Mouse (Mus musculus) heart, embryonic 16.5 days (tissue): ENCODE measurements around the gene Pnma5. TPM values are rescaled to one million over a fixed set of nuclear protein-coding genes. Genes with fewer than 3 reads are reported as not detected.

Experiments
- ATAC-seq: fragments of 200-750 bp; cut with Nextera tagmentation; replicated peaks from 2 replicates; pipeline ENCODE4 v1.8.0; 2017; ENCODE audit warnings: moderate number of reproducible peaks; ENCODE audit not compliant: insufficient read depth, low FRiP score; ENCODE audit errors: extremely low read depth
- H3K27ac ChIP-seq: fragments of 300-500 bp; sonication (generic); 2 replicates; pipeline ENCODE4 v1.5.1; 2014; ENCODE audit warnings: mild to moderate bottlenecking, low read length, control low read depth, moderate library complexity
- H3K27me3 ChIP-seq: fragments of 300-500 bp; sonication (generic); 2 replicates; pipeline ENCODE4 v1.6.1; 2014; ENCODE audit warnings: low read length, mixed read lengths; ENCODE audit not compliant: control insufficient read depth, insufficient read depth
- H3K36me3 ChIP-seq: fragments of 300-500 bp; sonication (generic); 2 replicates; pipeline ENCODE4 v1.6.1; 2014; ENCODE audit not compliant: control insufficient read depth, insufficient read depth
- H3K4me1 ChIP-seq: fragments of 300-500 bp; sonication (generic); 2 replicates; pipeline ENCODE4 v1.6.1; 2014; ENCODE audit warnings: low read length, mixed read lengths; ENCODE audit not compliant: control insufficient read depth, insufficient read depth
- H3K4me2 ChIP-seq: fragments of 300-500 bp; sonication (generic); 2 replicates; pipeline ENCODE4 v1.6.1; 2014; ENCODE audit warnings: low read depth, mild to moderate bottlenecking, control low read depth, low read length
- H3K4me3 ChIP-seq: fragments of 300-500 bp; sonication (generic); 2 replicates; pipeline ENCODE4 v1.5.1; 2014; ENCODE audit warnings: mild to moderate bottlenecking, control low read depth, low read length
- H3K9ac ChIP-seq: fragments of 300-500 bp; sonication (generic); 2 replicates; pipeline ENCODE4 v1.6.1; 2014; ENCODE audit warnings: low read length, control low read depth
- H3K9me3 ChIP-seq: fragments of 300-500 bp; sonication (generic); replicated peaks from 2 replicates; pipeline ENCODE4 v1.6.1; 2016; ENCODE audit warnings: low read length; ENCODE audit not compliant: control insufficient read depth
- WGBS: fragments of 180-500 bp; shearing (Covaris S2); extraction: QIAGEN DNeasy Blood & Tissue Kit; methylation state at CpG from one replicate; pipeline ENCODE4 v1.1.7; 2014; 5-methylcytosine and 5-hydroxymethylcytosine counted together
- polyA plus RNA-seq: library from polyadenylated mRNA; unstranded; fragments of >200 nt; fragmentation: Nextera tagmentation; extraction: Ambion mirVana; gene quantifications from 2 replicates; pipeline ENCODE4 v1.2.1, GENCODE M21; 2015

Gene Pnma5
- polyA plus RNA-seq, 1 experiment from 2014 or later, result not detected

- Histone ChIP-seq H3K4me3 (no peak overlapping the region), H3K27me3 (no peaks in the 10 kb centered on the region; the same call in 1 of the 2 replicates), H3K27ac (no peak overlapping the region), H3K4me1 (no peaks in the 10 kb centered on the region), H3K4me2 (no peak overlapping the region), H3K36me3 (no peaks in the 10 kb centered on the region), H3K9ac (no peak overlapping the region), H3K9me3 (no peaks in the 10 kb centered on the region)
- WGBS, result 79% methylated on average over 12 of the region's 12 CpGs
- no peak for ATAC-seq
Measured at GRCm38 (mm10) chrX:73039666-73040065, 2.8 kb upstream of the Pnma5 start.

DNA sequence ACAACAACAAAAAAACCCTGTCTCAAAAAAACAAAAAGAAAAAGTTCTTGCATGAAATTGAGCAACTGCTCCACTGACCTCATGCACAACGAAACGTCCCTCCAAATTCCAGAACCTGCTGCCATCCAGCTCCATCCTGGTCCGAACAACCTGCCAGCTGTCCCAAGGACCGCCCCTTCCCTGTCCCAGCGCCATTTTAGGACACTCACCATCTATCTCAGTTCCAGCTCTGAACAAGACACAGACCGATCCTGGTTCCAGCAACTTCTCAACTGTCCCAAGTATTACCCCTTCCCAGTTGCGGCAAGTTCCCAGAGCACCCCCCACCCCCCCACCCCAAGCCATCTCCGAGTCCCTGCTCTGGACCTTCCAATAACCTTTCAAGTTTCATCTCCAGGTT lies 1.9 kb upstream of the Pnma5 start:
- WGBS, result 75% methylated on average over 8 of the region's 8 CpGs
- Histone ChIP-seq H3K27me3 (no peaks in the 10 kb centered on the region; the same call in 1 of the 2 replicates), H3K4me2 (no peak overlapping the region), H3K4me1 (no peaks in the 10 kb centered on the region), H3K9ac (no peak overlapping the region), H3K36me3 (no peaks in the 10 kb centered on the region), H3K27ac (no peak overlapping the region), H3K9me3 (no peaks in the 10 kb centered on the region), H3K4me3 (no peak overlapping the region)
- ATAC-seq, result no peak

DNA sequence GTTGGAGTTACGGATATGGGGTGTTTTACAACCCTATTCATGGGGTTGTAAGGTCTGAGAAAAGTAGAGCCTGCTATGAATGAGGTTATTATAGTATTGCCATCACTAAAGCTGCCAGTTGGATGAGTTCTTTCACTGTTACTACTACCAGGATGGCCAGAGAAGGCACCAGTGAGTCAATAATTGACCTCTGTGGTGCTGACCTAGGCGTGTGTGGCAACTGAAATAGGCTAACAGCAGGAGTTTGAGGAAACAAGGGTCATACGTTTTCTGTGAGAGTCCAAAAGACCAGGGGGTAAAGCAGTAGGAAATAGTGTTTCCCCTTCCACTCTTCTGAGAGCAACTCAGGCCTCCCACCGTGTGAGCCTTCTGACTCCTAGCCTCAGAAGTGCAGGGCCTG lies 24.1 kb downstream of the Pnma5 start:
- no peak overlapping the region for H3K9ac ChIP-seq
- no peak for ATAC-seq
- no peaks in the 10 kb centered on the region for H3K36me3 ChIP-seq
- no peaks in the 10 kb centered on the region for H3K9me3 ChIP-seq
- no peak overlapping the region for H3K27ac ChIP-seq
- H3K4me1 ChIP-seq, result 0 out of 2 replicates have a peak, but pooled peaks cover 2% of the 10 kb centered on the region
- no peaks in the 10 kb centered on the region; the same call in 1 of the 2 replicates for H3K27me3 ChIP-seq
- no peak overlapping the region for H3K4me3 ChIP-seq
- WGBS, result 65% methylated on average over 4 of the region's 4 CpGs
- H3K4me2 ChIP-seq, result no peak overlapping the region

GRCm38 (mm10) chrX:73007597-73008479 lies 29.1 kb downstream of the Pnma5 start:
- WGBS, result 15% methylated on average over 24 of the region's 27 CpGs

GRCm38 (mm10) chrX:73005678-73006077 lies 31.2 kb downstream of the Pnma5 start:
- H3K9ac ChIP-seq, result no peak overlapping the region
- H3K27me3 ChIP-seq, result no peaks in the 10 kb centered on the region; the same call in 1 of the 2 replicates
- no peak overlapping the region for H3K4me3 ChIP-seq
- H3K4me2 ChIP-seq, result no peak overlapping the region
- ATAC-seq, result no peak
- 51% methylated on average over 4 of the region's 4 CpGs for WGBS
- no peaks in the 10 kb centered on the region for H3K36me3 ChIP-seq
- H3K9me3 ChIP-seq, result no peaks in the 10 kb centered on the region
- H3K4me1 ChIP-seq, result 0 out of 2 replicates have a peak, but pooled peaks cover 2% of the 10 kb centered on the region
- H3K27ac ChIP-seq, result no peak overlapping the region

More at GRCm38 (mm10) chrX:73007597-73008479, 29.1 kb downstream of the Pnma5 start:
- Histone ChIP-seq H3K4me1 (0 out of 2 replicates have a peak, but pooled peaks cover 2% of the 10 kb centered on the region), H3K27ac (peak overlapping the region; percentile 69), H3K9ac (peak overlapping the region; percentile 58), H3K9me3 (no peaks in the 10 kb centered on the region), H3K27me3 (no peaks in the 10 kb centered on the region; the same call in 1 of the 2 replicates), H3K4me3 (peak overlapping the region; percentile 51), H3K4me2 (peak overlapping the region; percentile 65), H3K36me3 (no peaks in the 10 kb centered on the region)
- peak; percentile 99 for ATAC-seq

GRCm38 (mm10) chrX:73003110-73003509 lies 33.8 kb downstream of the Pnma5 start:
- WGBS, result 79% methylated on average over 5 of the region's 5 CpGs
- H3K27me3 ChIP-seq, result no peaks in the 10 kb centered on the region; the same call in 1 of the 2 replicates

DNA sequence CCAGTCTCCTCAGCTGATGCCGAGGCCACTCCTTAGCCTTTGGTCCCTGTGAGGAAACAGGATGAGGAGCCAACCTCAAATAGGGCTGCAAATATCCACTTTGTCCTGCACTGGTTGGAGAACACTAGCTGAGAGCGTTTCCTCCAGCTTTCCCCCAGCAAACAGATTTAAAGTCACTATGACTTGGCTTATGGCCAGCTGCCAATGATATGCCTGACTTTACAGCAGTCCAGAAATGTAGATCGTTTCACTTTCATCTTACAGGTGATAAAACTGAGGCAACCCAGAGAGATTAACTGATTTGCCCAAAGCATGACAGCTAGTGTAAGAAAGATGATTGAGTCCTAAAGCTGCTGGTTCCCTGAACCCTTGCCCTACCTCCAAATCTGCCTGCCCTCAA lies 41.4 kb downstream of the Pnma5 start:
- Histone ChIP-seq H3K4me3 (no peak overlapping the region), H3K4me1 (no peaks in the 10 kb centered on the region; the same call in 1 of the 2 replicates), H3K27me3 (no peaks in the 10 kb centered on the region; the same call in 1 of the 2 replicates), H3K4me2 (no peak overlapping the region), H3K9me3 (no peaks in the 10 kb centered on the region), H3K9ac (no peak overlapping the region), H3K27ac (no peak overlapping the region), H3K36me3 (no peaks in the 10 kb centered on the region)
- ATAC-seq, result no peak
- WGBS, result 37% methylated on average over 3 of the region's 3 CpGs

More at GRCm38 (mm10) chrX:73003110-73003509, 33.8 kb downstream of the Pnma5 start:
- ATAC-seq, result no peak
- Histone ChIP-seq H3K36me3 (no peaks in the 10 kb centered on the region), H3K4me2 (no peak overlapping the region), H3K4me3 (no peak overlapping the region), H3K27ac (no peak overlapping the region), H3K4me1 (no peaks in the 10 kb centered on the region), H3K9ac (no peak overlapping the region), H3K9me3 (no peaks in the 10 kb centered on the region)

DNA sequence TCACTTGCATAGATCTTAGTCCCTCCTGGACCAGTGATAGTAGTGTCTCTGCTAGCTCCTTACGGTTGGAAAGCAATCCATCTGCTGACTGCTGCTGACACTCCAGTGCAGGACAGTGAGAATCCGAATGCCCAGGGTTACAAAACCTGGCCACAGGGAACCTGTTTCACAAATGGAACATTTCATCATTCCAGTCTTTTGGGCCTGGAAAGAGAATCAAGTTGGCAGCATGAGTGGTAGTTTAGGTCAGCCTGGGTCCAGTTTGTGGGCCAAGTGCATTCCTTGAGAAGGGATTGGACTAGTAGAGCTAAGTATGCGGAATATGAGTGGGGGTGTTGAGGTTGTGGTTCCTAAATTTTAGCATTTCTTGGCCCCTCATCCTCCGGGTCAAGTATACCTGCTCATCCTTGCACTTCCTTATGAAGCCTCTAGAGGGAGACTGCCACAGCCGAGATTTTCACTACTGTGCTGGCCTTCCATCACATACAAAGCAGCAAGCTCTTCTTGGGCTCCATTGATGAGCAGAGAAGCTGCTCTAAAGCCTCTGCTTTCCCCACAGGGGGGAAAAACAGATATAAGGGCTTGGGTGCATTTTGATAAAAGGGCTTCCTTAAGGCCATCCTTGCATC lies 44.5 kb downstream of the Pnma5 start:
- no peak for ATAC-seq
- H3K27me3 ChIP-seq, result peaks cover 5% of the 10 kb centered on the region; the same call in 1 of the 2 replicates
- H3K36me3 ChIP-seq, result no peaks in the 10 kb centered on the region
- WGBS, result 42% methylated on average over 5 of the region's 5 CpGs
- H3K4me2 ChIP-seq, result no peak overlapping the region
- H3K9ac ChIP-seq, result no peak overlapping the region
- H3K27ac ChIP-seq, result no peak overlapping the region
- no peaks in the 10 kb centered on the region for H3K9me3 ChIP-seq
- no peaks in the 10 kb centered on the region; the same call in 1 of the 2 replicates for H3K4me1 ChIP-seq
- no peak overlapping the region for H3K4me3 ChIP-seq

DNA sequence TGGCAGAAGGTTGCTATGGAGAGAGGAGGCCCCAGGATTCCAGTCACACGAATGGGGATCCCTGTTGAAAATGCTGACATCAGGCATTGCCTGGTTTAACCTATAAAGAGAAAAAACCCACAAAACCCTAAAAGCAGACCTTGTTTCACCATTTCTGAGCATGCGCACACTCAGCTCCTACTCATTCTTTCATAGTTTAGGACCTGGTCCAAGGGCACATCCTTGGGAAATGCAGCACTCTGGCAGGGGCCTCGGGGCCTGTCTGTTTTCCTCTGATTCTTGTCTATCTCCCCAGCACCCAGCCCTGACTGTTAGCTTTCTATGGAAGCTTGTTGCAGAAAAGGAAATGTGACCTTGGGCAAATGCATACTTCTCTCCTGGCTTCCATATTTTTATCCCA lies 46.3 kb downstream of the Pnma5 start:
- H3K4me3 ChIP-seq, result no peak overlapping the region
- H3K4me2 ChIP-seq, result no peak overlapping the region
- peaks cover 5% of the 10 kb centered on the region; the same call in 1 of the 2 replicates for H3K27me3 ChIP-seq
- H3K4me1 ChIP-seq, result no peaks in the 10 kb centered on the region; the same call in 1 of the 2 replicates
- ATAC-seq, result no peak
- no peaks in the 10 kb centered on the region for H3K36me3 ChIP-seq
- no peak overlapping the region for H3K27ac ChIP-seq
- 68% methylated on average over 3 of the region's 3 CpGs for WGBS
- H3K9me3 ChIP-seq, result no peaks in the 10 kb centered on the region
- no peak overlapping the region for H3K9ac ChIP-seq
